Mouse (Mus musculus) CH12.LX (cell line): ENCODE data around the gene Zfp106.

ENCODE experiments used
- MAZ ChIP-seq: IDR thresholded peaks from 2 replicates; pipeline ENCODE4 v1.6.1; 2012; ENCODE audit warnings: low read depth, mild to moderate bottlenecking, inconsistent platforms, low read length, improper control_type of control experiment, moderate library complexity
- POLR2A ChIP-seq: IDR thresholded peaks from 2 replicates; pipeline ENCODE4 v1.6.1; 2011; ENCODE audit warnings: low read depth, mild to moderate bottlenecking, improper control_type of control experiment, low read length
- ZNF384 ChIP-seq: IDR thresholded peaks from 2 replicates; pipeline ENCODE4 v1.6.1; 2012; ENCODE audit warnings: low read depth, low read length, improper control_type of control experiment, inconsistent platforms

DNA sequence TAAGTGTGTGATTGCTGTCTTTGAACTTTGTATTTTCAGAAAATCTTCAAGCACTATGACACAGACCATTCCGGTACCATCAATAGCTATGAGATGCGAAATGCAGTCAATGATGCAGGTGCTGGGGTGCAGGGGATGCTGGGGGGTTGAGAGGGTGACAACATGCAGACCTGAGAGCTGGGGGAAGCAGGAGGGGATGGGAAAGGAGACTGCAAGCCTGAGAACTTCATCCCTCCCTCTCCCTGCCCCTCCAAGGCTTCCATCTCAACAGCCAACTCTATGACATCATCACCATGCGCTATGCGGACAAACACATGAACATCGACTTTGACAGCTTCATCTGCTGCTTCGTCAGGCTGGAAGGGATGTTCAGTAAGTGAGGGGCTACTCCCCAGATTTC lies 60.5 kb downstream of the Zfp106 start:
- no peak for TF ChIP-seq POLR2A
- TF ChIP-seq MAZ: no peak
- TF ChIP-seq ZNF384: no peak
